Mouse (Mus musculus): ENCODE measurements around the gene Adcy9. TPM values are rescaled to one million over a fixed set of nuclear protein-coding genes. Genes with fewer than 3 reads are reported as not detected.

The Adcy9 gene
- polyA plus RNA-seq, 1 experiment from 2014 or later: 4.0 TPM

DNA sequence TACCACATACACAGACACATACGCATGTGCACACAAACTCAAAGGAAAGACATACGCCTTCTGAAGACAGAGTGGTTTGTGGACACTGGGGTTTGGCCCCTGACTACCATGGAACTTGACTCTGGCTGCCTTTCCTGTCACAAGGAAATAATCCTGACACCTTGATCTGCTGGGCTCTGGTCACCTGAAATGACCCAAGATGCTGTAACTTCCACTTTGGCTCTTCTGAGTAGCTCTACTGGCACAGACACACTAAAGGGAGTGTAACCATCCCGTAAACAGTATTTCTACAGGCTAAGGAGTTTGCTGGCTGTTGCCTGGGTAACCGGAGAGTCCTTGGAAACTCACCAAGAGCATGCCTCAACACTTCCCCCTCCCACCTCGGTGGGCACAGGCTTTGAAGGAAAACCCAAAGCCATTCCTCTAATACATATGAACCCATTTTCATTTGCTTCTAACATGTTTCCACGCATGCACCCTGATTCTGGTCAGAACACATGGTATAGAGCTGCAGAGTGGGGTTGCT is 102.2 kb downstream of the Adcy9 start:
- Histone ChIP-seq H3K4me1 (ENCODE audit: control insufficient read depth, insufficient read depth, low read depth, low read length) (peaks cover 6% of the 10 kb centered on the region), H3K36me3 (ENCODE audit: control insufficient read depth, insufficient read depth, low read length) (no peaks in the 10 kb centered on the region), H3K27ac (ENCODE audit: low read depth, low read length) (no peak overlapping the region), H3K9me3 (ENCODE audit: control insufficient read depth, low read length) (no peaks in the 10 kb centered on the region), H3K4me2 (ENCODE audit: low read length) (no peak overlapping the region), H3K27me3 (replicated peaks; ENCODE audit: control insufficient read depth, insufficient read depth, low read length) (no peaks in the 10 kb centered on the region), H3K4me3 (ENCODE audit: low read length) (no peak overlapping the region), H3K9ac (ENCODE audit: low read depth, low read length) (no peak overlapping the region)
- peak; percentile 77 for ATAC-seq
- 62% methylated on average over 6 of the region's 6 CpGs for WGBS

DNA sequence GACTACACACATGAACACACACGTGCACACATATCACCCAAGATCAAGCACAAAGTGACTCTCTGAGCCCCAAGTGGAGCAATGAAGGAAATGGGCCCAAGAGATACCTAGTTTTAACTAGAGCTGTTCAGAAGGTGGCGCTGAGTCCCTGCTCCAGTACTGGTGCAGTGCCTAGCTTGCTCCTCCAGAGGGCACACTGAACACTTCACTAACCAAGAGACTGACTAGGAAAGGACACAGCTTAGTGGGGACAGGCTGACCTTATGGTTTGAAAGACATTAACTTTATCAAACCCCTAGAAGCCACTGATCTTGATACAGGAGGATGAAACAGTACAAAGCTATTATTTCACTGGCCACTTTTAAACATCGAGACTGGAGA is 104.2 kb downstream of the Adcy9 start:
- no peak overlapping the region for H3K9ac ChIP-seq (ENCODE audit: low read depth, low read length)
- no peaks in the 10 kb centered on the region for H3K9me3 ChIP-seq (ENCODE audit: control insufficient read depth, low read length)
- WGBS: 30% methylated on average over 3 of the region's 3 CpGs
- ATAC-seq: peak; percentile 78
- H3K4me1 ChIP-seq (ENCODE audit: control insufficient read depth, insufficient read depth, low read depth, low read length): peaks cover 6% of the 10 kb centered on the region
- H3K4me3 ChIP-seq (ENCODE audit: low read length): no peak overlapping the region
- H3K27ac ChIP-seq (ENCODE audit: low read depth, low read length): no peak overlapping the region
- H3K36me3 ChIP-seq (ENCODE audit: control insufficient read depth, insufficient read depth, low read length): no peaks in the 10 kb centered on the region
- H3K27me3 ChIP-seq (replicated peaks; ENCODE audit: control insufficient read depth, insufficient read depth, low read length): no peaks in the 10 kb centered on the region
- no peak overlapping the region for H3K4me2 ChIP-seq (ENCODE audit: low read length)

DNA sequence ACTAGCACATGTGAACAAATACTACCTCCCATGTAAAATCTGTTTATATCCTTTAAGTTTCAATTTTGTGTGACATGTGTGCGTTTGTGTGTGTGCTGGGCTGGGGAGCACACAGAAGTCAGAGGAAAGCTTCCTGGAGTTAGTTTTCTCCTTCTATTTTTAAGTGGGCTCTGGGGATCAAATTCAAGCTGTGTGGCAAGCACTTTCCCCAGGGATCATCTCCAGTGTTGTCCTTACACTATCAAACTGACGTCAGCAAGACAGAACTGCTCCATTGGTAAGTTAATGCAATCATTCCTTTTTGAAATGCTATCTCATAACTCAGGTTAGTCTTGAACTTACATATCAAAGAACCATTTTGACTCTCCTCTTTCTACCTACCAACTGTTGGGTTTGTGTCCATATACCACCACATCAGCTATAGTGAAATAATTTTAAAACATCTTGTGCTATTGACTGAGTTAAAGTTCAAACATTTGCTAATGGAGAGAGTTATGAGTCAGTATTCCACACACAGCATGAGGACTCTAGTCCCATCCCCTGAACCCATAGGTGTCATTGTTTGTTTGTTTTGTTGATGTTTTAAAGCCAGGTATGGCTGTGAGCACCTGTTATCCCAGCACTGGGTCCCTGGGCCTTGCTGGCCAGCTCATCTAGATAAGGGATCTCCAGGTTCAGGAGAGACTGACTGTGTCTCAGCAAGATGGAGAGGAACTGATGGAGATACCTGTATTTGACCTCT is 104.8 kb downstream of the Adcy9 start:
- no peak overlapping the region for H3K9ac ChIP-seq (ENCODE audit: low read depth, low read length)
- H3K4me3 ChIP-seq (ENCODE audit: low read length): no peak overlapping the region
- no peaks in the 10 kb centered on the region for H3K27me3 ChIP-seq (replicated peaks; ENCODE audit: control insufficient read depth, insufficient read depth, low read length)
- ATAC-seq: no peak
- 83% methylated on average over 2 of the region's 2 CpGs for WGBS
- H3K4me2 ChIP-seq (ENCODE audit: low read length): no peak overlapping the region
- H3K27ac ChIP-seq (ENCODE audit: low read depth, low read length): no peak overlapping the region
- no peaks in the 10 kb centered on the region for H3K9me3 ChIP-seq (ENCODE audit: control insufficient read depth, low read length)
- H3K4me1 ChIP-seq (ENCODE audit: control insufficient read depth, insufficient read depth, low read depth, low read length): peaks cover 6% of the 10 kb centered on the region
- no peaks in the 10 kb centered on the region for H3K36me3 ChIP-seq (ENCODE audit: control insufficient read depth, insufficient read depth, low read length)

GRCm38 (mm10) chr16:4314891-4315290 is 105.4 kb downstream of the Adcy9 start:
- Histone ChIP-seq H3K4me3 (ENCODE audit: low read length) (no peak overlapping the region), H3K27me3 (replicated peaks; ENCODE audit: control insufficient read depth, insufficient read depth, low read length) (no peaks in the 10 kb centered on the region), H3K4me2 (ENCODE audit: low read length) (no peak overlapping the region), H3K36me3 (ENCODE audit: control insufficient read depth, insufficient read depth, low read length) (no peaks in the 10 kb centered on the region), H3K9ac (ENCODE audit: low read depth, low read length) (no peak overlapping the region), H3K4me1 (ENCODE audit: control insufficient read depth, insufficient read depth, low read depth, low read length) (peaks cover 6% of the 10 kb centered on the region), H3K27ac (ENCODE audit: low read depth, low read length) (no peak overlapping the region), H3K9me3 (ENCODE audit: control insufficient read depth, low read length) (no peaks in the 10 kb centered on the region)
- 78% methylated on average over 4 of the region's 4 CpGs for WGBS
- ATAC-seq: no peak

GRCm38 (mm10) chr16:4312018-4312417 is 108.3 kb downstream of the Adcy9 start:
- H3K9ac ChIP-seq (ENCODE audit: low read depth, low read length): no peak overlapping the region
- no peak overlapping the region for H3K27ac ChIP-seq (ENCODE audit: low read depth, low read length)
- H3K4me2 ChIP-seq (ENCODE audit: low read length): no peak overlapping the region
- no peaks in the 10 kb centered on the region for H3K27me3 ChIP-seq (replicated peaks; ENCODE audit: control insufficient read depth, insufficient read depth, low read length)
- ATAC-seq: no peak
- 69% methylated on average over 2 of the region's 2 CpGs for WGBS
- no peaks in the 10 kb centered on the region for H3K4me1 ChIP-seq (ENCODE audit: control insufficient read depth, insufficient read depth, low read depth, low read length)
- no peak overlapping the region for H3K4me3 ChIP-seq (ENCODE audit: low read length)
- no peaks in the 10 kb centered on the region for H3K9me3 ChIP-seq (ENCODE audit: control insufficient read depth, low read length)
- no peaks in the 10 kb centered on the region for H3K36me3 ChIP-seq (ENCODE audit: control insufficient read depth, insufficient read depth, low read length)

DNA sequence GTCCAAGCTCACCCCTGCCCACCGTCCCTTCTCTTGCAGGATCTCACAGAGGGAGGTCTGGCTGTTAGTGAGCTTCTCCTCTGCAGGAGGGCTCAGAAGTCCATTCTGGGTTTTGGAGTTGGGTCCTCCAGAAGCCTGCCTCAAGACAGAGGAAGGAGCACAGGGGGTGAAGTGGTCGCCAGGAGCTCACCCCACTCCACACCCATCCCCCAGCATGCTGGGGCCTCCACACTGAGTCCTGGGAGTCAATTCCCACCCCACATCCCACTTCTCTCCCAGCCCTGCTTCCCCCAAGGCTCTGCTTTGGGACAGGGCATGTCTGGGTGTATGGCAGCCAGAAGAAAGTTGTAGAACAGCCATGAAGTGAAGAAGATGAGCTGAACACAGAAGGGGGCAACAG is 108.7 kb downstream of the Adcy9 start:
- Histone ChIP-seq H3K9ac (ENCODE audit: low read depth, low read length) (no peak overlapping the region), H3K9me3 (ENCODE audit: control insufficient read depth, low read length) (no peaks in the 10 kb centered on the region), H3K36me3 (ENCODE audit: control insufficient read depth, insufficient read depth, low read length) (no peaks in the 10 kb centered on the region; the same call in 1 of the 2 replicates), H3K27me3 (replicated peaks; ENCODE audit: control insufficient read depth, insufficient read depth, low read length) (no peaks in the 10 kb centered on the region), H3K27ac (ENCODE audit: low read depth, low read length) (no peak overlapping the region), H3K4me2 (ENCODE audit: low read length) (no peak overlapping the region), H3K4me3 (ENCODE audit: low read length) (no peak overlapping the region), H3K4me1 (ENCODE audit: control insufficient read depth, insufficient read depth, low read depth, low read length) (no peaks in the 10 kb centered on the region)
- no peak for ATAC-seq
- WGBS: 51% methylated on average over 2 of the region's 2 CpGs

DNA sequence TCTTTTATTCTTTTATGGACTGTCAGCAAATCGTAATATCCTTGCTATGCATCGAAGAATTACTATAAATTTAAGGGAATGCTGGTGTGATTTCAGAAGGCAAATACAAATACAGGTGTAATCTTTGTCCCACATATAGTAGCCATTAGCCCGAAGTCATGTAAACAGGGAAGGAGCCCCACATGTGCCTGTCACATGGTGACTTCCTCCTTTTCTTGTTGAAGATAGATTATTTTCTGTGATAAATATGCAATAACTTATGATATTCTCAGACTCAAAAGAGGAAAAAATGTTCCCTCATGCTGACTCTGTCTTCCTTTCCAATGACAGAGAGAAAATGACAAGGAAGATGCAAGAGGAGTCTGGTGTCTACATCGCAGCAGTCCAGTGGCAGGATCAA is 112.5 kb downstream of the Adcy9 start:
- H3K4me2 ChIP-seq (ENCODE audit: low read length): no peak overlapping the region
- no peak overlapping the region for H3K27ac ChIP-seq (ENCODE audit: low read depth, low read length)
- no peak overlapping the region for H3K4me3 ChIP-seq (ENCODE audit: low read length)
- peaks cover 3% of the 10 kb centered on the region; the same call in 1 of the 2 replicates for H3K36me3 ChIP-seq (ENCODE audit: control insufficient read depth, insufficient read depth, low read length)
- no peak overlapping the region for H3K9ac ChIP-seq (ENCODE audit: low read depth, low read length)
- WGBS: 85% methylated on average over 4 of the region's 4 CpGs
- no peak for ATAC-seq
- no peaks in the 10 kb centered on the region for H3K27me3 ChIP-seq (replicated peaks; ENCODE audit: control insufficient read depth, insufficient read depth, low read length)
- H3K9me3 ChIP-seq (ENCODE audit: control insufficient read depth, low read length): no peaks in the 10 kb centered on the region
- no peaks in the 10 kb centered on the region for H3K4me1 ChIP-seq (ENCODE audit: control insufficient read depth, insufficient read depth, low read depth, low read length)

- H3K4me3 ChIP-seq (ENCODE audit: low read length): no peak overlapping the region
- no peaks in the 10 kb centered on the region for H3K4me1 ChIP-seq (ENCODE audit: control insufficient read depth, insufficient read depth, low read depth, low read length)
- H3K27ac ChIP-seq (ENCODE audit: low read depth, low read length): no peak overlapping the region
- H3K27me3 ChIP-seq (replicated peaks; ENCODE audit: control insufficient read depth, insufficient read depth, low read length): no peaks in the 10 kb centered on the region
- H3K9me3 ChIP-seq (ENCODE audit: control insufficient read depth, low read length): no peaks in the 10 kb centered on the region
- ATAC-seq: 0 out of 2 replicates have a peak, but pooled peaks have one; percentile 45
- peaks cover 9% of the 10 kb centered on the region for H3K36me3 ChIP-seq (ENCODE audit: control insufficient read depth, insufficient read depth, low read length)
- no peak overlapping the region for H3K4me2 ChIP-seq (ENCODE audit: low read length)
- H3K9ac ChIP-seq (ENCODE audit: low read depth, low read length): no peak overlapping the region
- 70% methylated on average over 12 of the region's 12 CpGs for WGBS
Measured at GRCm38 (mm10) chr16:4304176-4304922, 115.9 kb downstream of the Adcy9 start.

- H3K36me3 ChIP-seq (ENCODE audit: control insufficient read depth, insufficient read depth, low read length): peaks cover 9% of the 10 kb centered on the region
- H3K27ac ChIP-seq (ENCODE audit: low read depth, low read length): no peak overlapping the region
- no peak overlapping the region for H3K9ac ChIP-seq (ENCODE audit: low read depth, low read length)
- H3K9me3 ChIP-seq (ENCODE audit: control insufficient read depth, low read length): no peaks in the 10 kb centered on the region
- 84% methylated on average over 5 of the region's 5 CpGs for WGBS
- no peak overlapping the region for H3K4me3 ChIP-seq (ENCODE audit: low read length)
- no peaks in the 10 kb centered on the region for H3K4me1 ChIP-seq (ENCODE audit: control insufficient read depth, insufficient read depth, low read depth, low read length)
- no peaks in the 10 kb centered on the region for H3K27me3 ChIP-seq (replicated peaks; ENCODE audit: control insufficient read depth, insufficient read depth, low read length)
- no peak overlapping the region for H3K4me2 ChIP-seq (ENCODE audit: low read length)
- peak; percentile 34; the same call in 1 of the 2 replicates for ATAC-seq
Measured at GRCm38 (mm10) chr16:4303554-4303953, 116.7 kb downstream of the Adcy9 start.
